In genomic region chr5:129538826-129539225, GRCm38 (mm10) we compare ENCODE assay signal across 23 mouse cellular contexts.
"Had no signal": no experiment of that assay in that cellular context is flagged by ENCODE, and none has a peak within 500 bp of the region (broad histone marks: within the 10 kb centered on the region; RNA-seq: fewer than 3 reads in every experiment).

No protein-coding gene starts in this region.

- H3K27ac ChIP-seq: intestine, embryonic 15.5 days; limb, embryonic 12.5 days; limb, embryonic 15.5 days; liver, embryonic 12.5 days; liver, embryonic 15.5 days; lung, embryonic 15.5 days; midbrain, embryonic 10.5 days; midbrain, embryonic 13.5 days; neural tube, embryonic 13.5 days had no signal

- DNase-seq: kidney, adult 11 months; kidney, adult 8-10 months; left cerebral cortex, postnatal 4 days; lung, adult 18-20 months; lung, postnatal 10 days; lung, postnatal 36 days; retina, postnatal 1 day; right cerebral cortex, postnatal 14 days; thymus, adult 2 months; thymus, postnatal 14 days; thymus, postnatal 4 days had no signal

- ATAC-seq: intestine, embryonic 15.5 days; liver, embryonic 12.5 days; midbrain, embryonic 13.5 days; midbrain, embryonic 16.5 days had no signal

- H3K4me3 ChIP-seq: intestine, embryonic 15.5 days; limb, embryonic 12.5 days; limb, embryonic 15.5 days; liver, embryonic 12.5 days; liver, embryonic 15.5 days; lung, embryonic 15.5 days; megakaryocyte, embryonic 14.5 days; midbrain, embryonic 10.5 days; midbrain, embryonic 13.5 days; myocyte; neural tube, embryonic 13.5 days had no signal
